Mouse (Mus musculus) spleen, adult 2 months (tissue): ENCODE results near the gene Slc4a1ap. TPM values are rescaled to one million over a fixed set of nuclear protein-coding genes. Genes with fewer than 3 reads are reported as not detected.
"Not testable (repeated sequence)": the region's sequence is repeated elsewhere in the genome, so short reads cannot be mapped to it uniquely, and the experiment has no call there.

Experiments used
- DNase-seq, 2 experiments: peaks; one replicate each; pipeline versions ENCODE4 v3.0.0 to v3.0.0-alpha.2; 2012 to 2021; ENCODE audit warnings: low spot score in 2 of 2, low read depth in 1 of 2
- H3K27ac ChIP-seq: fragments of 200-500 bp; 2 replicates; pipeline ENCODE4 v1.5.1; 2012; ENCODE audit warnings: low read length, inconsistent platforms; ENCODE audit not compliant: insufficient read depth
- H3K27me3 ChIP-seq: fragments of 200-500 bp; 2 replicates; pipeline ENCODE4 v1.6.1; 2012; ENCODE audit warnings: mild to moderate bottlenecking, moderate library complexity, low read length, inconsistent platforms; ENCODE audit not compliant: control insufficient read depth, insufficient read depth
- H3K36me3 ChIP-seq: fragments of 200-500 bp; 2 replicates; pipeline ENCODE4 v1.6.1; 2012; ENCODE audit warnings: mild to moderate bottlenecking, low read length, inconsistent platforms; ENCODE audit not compliant: control insufficient read depth, insufficient read depth
- H3K4me1 ChIP-seq: fragments of 200-500 bp; 2 replicates; pipeline ENCODE4 v1.6.1; 2011; ENCODE audit warnings: inconsistent platforms; ENCODE audit not compliant: control insufficient read depth, insufficient read depth, insufficient read length
- H3K4me3 ChIP-seq: fragments of 200-500 bp; 2 replicates; pipeline ENCODE4 v1.5.1; 2011; ENCODE audit warnings: mild to moderate bottlenecking, inconsistent platforms; ENCODE audit not compliant: insufficient read depth, insufficient read length; ENCODE audit errors: extremely low read depth
- CTCF ChIP-seq: fragments of 200-500 bp; IDR thresholded peaks from 2 replicates; pipeline ENCODE4 v1.5.1; 2011; ENCODE audit warnings: mild to moderate bottlenecking, inconsistent platforms; ENCODE audit not compliant: insufficient read depth, insufficient read length, insufficient replicate concordance; ENCODE audit errors: extremely low read depth
- POLR2A ChIP-seq: fragments of 200-500 bp; IDR thresholded peaks from 2 replicates; pipeline ENCODE4 v1.6.1; 2011; ENCODE audit warnings: low read depth, low read length, inconsistent platforms
- WGBS: fragments of 180-500 bp; shearing (Covaris S2); methylation state at CpG from one replicate; pipeline ENCODE4 v1.1.7; 2018; 5-methylcytosine and 5-hydroxymethylcytosine counted together
- polyA plus RNA-seq: library from polyadenylated mRNA; depleted of rRNA; stranded (reverse); fragments of >200 nt; gene quantifications from 2 replicates; pipeline ENCODE4 v1.2.3, GENCODE M21; 2012

Slc4a1ap gene
- polyA plus RNA-seq, 1 experiment = 10.3 TPM

GRCm38 (mm10) chr5:31494513-31495297 lies 32.1 kb upstream of the Slc4a1ap start, which contains the start of gene Gpn1:
Gene Gpn1, plus strand, starts transcription at chr5:31494741.
- DNase-seq = peak; percentile 73 to 86
- H3K27ac ChIP-seq = no peak within 1 kb of the TSS
- under 1% methylated on average over 49 of the region's 49 CpGs for WGBS
- peaks cover 4% of the 10 kb centered on the region; the same call in 1 of the 2 replicates for H3K4me1 ChIP-seq
- peaks cover 4% of the 10 kb centered on the region for H3K36me3 ChIP-seq
- no peak for TF ChIP-seq POLR2A
- TF ChIP-seq CTCF = no peak
- H3K27me3 ChIP-seq = no peaks in the 10 kb centered on the region
- peak within 1 kb of the TSS; percentile 79 for H3K4me3 ChIP-seq

GRCm38 (mm10) chr5:31504843-31505242 lies 22.0 kb upstream of the Slc4a1ap start:
- TF ChIP-seq CTCF = no peak
- TF ChIP-seq POLR2A = no peak
- WGBS = 93% methylated on average over 10 of the region's 10 CpGs
- H3K4me1 ChIP-seq = no peaks in the 10 kb centered on the region
- peaks cover 37% of the 10 kb centered on the region for H3K36me3 ChIP-seq
- H3K4me3 ChIP-seq = no peak overlapping the region
- DNase-seq = no peak
- no peaks in the 10 kb centered on the region for H3K27me3 ChIP-seq
- no peak overlapping the region for H3K27ac ChIP-seq

- DNase-seq = no peak
- Histone ChIP-seq H3K36me3 (peaks cover 28% of the 10 kb centered on the region), H3K4me1 (no peaks in the 10 kb centered on the region), H3K4me3 (no peak overlapping the region), H3K27ac (no peak overlapping the region), H3K27me3 (no peaks in the 10 kb centered on the region)
- 27% methylated on average over 1 of the region's 1 CpGs for WGBS
- TF ChIP-seq CTCF (no peak), POLR2A (no peak)
Measured at GRCm38 (mm10) chr5:31512481-31512880, 14.3 kb upstream of the Slc4a1ap start.

GRCm38 (mm10) chr5:31520556-31520955 lies 6.2 kb upstream of the Slc4a1ap start:
- no peaks in the 10 kb centered on the region for H3K4me1 ChIP-seq
- H3K4me3 ChIP-seq = no peak overlapping the region
- no peaks in the 10 kb centered on the region for H3K27me3 ChIP-seq
- no peak for DNase-seq
- peaks cover 29% of the 10 kb centered on the region for H3K36me3 ChIP-seq
- TF ChIP-seq CTCF (no peak), POLR2A (no peak)
- H3K27ac ChIP-seq = no peak overlapping the region
- WGBS = 73% methylated on average over 6 of the region's 6 CpGs

GRCm38 (mm10) chr5:31527117-31527680 lies 404 bp downstream of the Slc4a1ap start:
- no peak for TF ChIP-seq POLR2A
- TF ChIP-seq CTCF = no peak
- no peaks in the 10 kb centered on the region for H3K27me3 ChIP-seq
- H3K4me1 ChIP-seq = peaks cover 5% of the 10 kb centered on the region; the same call in 1 of the 2 replicates
- peak overlapping the region; percentile 31; the same call in 1 of the 2 replicates for H3K27ac ChIP-seq
- H3K4me3 ChIP-seq = peak overlapping the region; percentile 83
- 3% methylated on average over 40 of the region's 40 CpGs for WGBS
- peaks cover 18% of the 10 kb centered on the region for H3K36me3 ChIP-seq
- no peak for DNase-seq

GRCm38 (mm10) chr5:31527707-31528106 lies 912 bp downstream of the Slc4a1ap start, which contains the start of gene Supt7l:
Gene Supt7l, minus strand, starts transcription at chr5:31527807.
- H3K36me3 ChIP-seq = peaks cover 19% of the 10 kb centered on the region
- DNase-seq, H3K4me1 ChIP-seq, H3K27me3 ChIP-seq: not testable (repeated sequence)
- H3K4me3 ChIP-seq = peak within 1 kb of the TSS; percentile 83
- 83% methylated on average over 11 of the region's 11 CpGs for WGBS
- H3K27ac ChIP-seq = peak within 1 kb of the TSS; percentile 75

- WGBS = 32% methylated on average over 2 of the region's 2 CpGs
- H3K4me1 ChIP-seq = peaks cover 5% of the 10 kb centered on the region; the same call in 1 of the 2 replicates
- peak in 1 of 2 experiments; percentile 9 for DNase-seq
- H3K27me3 ChIP-seq = no peaks in the 10 kb centered on the region
- H3K36me3 ChIP-seq = peaks cover 23% of the 10 kb centered on the region
- no peak for TF ChIP-seq CTCF
- no peak for TF ChIP-seq POLR2A
- no peak overlapping the region for H3K4me3 ChIP-seq
- no peak overlapping the region for H3K27ac ChIP-seq
Measured at GRCm38 (mm10) chr5:31528560-31528959, 1.8 kb downstream of the Slc4a1ap start.
